Mouse (Mus musculus) MEL (cell line): Measurements from ENCODE around the gene Nr2c1.

Source experiments
- CHD1 ChIP-seq: IDR thresholded peaks from 2 replicates; pipeline ENCODE4 v1.6.1; 2012; ENCODE audit warnings: low read depth, mild to moderate bottlenecking, inconsistent platforms, low read length, improper control_type of control experiment
- CTCF ChIP-seq, 3 experiments: IDR thresholded peaks in 2 of 3; conservative IDR thresholded peaks in 1 of 3; 2 replicates each; pipeline ENCODE4 v1.5.1; 2011 to 2012; ENCODE audit warnings: low read length in 3 of 3, low read depth in 2 of 3, mild to moderate bottlenecking in 2 of 3, improper control_type of control experiment in 1 of 3, inconsistent platforms in 1 of 3, mixed read lengths in 1 of 3, moderate library complexity in 1 of 3; ENCODE audit not compliant: control insufficient read depth in 1 of 3, insufficient read depth in 1 of 3, poor library complexity in 1 of 3, severe bottlenecking in 1 of 3
- E2F4 ChIP-seq: IDR thresholded peaks from 2 replicates; pipeline ENCODE4 v1.6.1; 2011; ENCODE audit warnings: low read depth, low read length, improper control_type of control experiment, borderline replicate concordance
- ELF1 ChIP-seq: IDR thresholded peaks from 2 replicates; pipeline ENCODE4 v1.6.1; 2014; ENCODE audit warnings: low read depth, mild to moderate bottlenecking, inconsistent platforms, low read length, improper control_type of control experiment, moderate library complexity
- GABPA ChIP-seq: IDR thresholded peaks from 2 replicates; pipeline ENCODE4 v1.6.1; 2012; ENCODE audit warnings: low read depth, mild to moderate bottlenecking, inconsistent platforms, low read length, improper control_type of control experiment, moderate library complexity
- GATA1 ChIP-seq: IDR thresholded peaks from 2 replicates; pipeline ENCODE4 v1.6.1; 2011; ENCODE audit warnings: low read depth, low read length, improper control_type of control experiment
- HCFC1 ChIP-seq: IDR thresholded peaks from 2 replicates; pipeline ENCODE4 v1.6.1; 2012; ENCODE audit warnings: low read depth, mild to moderate bottlenecking, inconsistent platforms, low read length, improper control_type of control experiment, moderate library complexity
- MAZ ChIP-seq: IDR thresholded peaks from 2 replicates; pipeline ENCODE4 v1.6.1; 2012; ENCODE audit warnings: low read depth, mild to moderate bottlenecking, inconsistent platforms, low read length, improper control_type of control experiment
- MEF2A ChIP-seq: IDR thresholded peaks from 2 replicates; pipeline ENCODE4 v1.6.1; 2014; ENCODE audit warnings: low read depth, mild to moderate bottlenecking, inconsistent platforms, low read length, improper control_type of control experiment; ENCODE audit not compliant: poor library complexity, insufficient replicate concordance, severe bottlenecking; ENCODE audit errors: extremely low read depth
- POLR2A ChIP-seq, 2 experiments: IDR thresholded peaks; 2 replicates each; pipeline ENCODE4 v1.6.1; 2011 to 2012; ENCODE audit warnings: low read length in 2 of 2, mild to moderate bottlenecking in 2 of 2, control low read depth in 1 of 2, improper control_type of control experiment in 1 of 2, low read depth in 1 of 2, moderate library complexity in 1 of 2; ENCODE audit not compliant: control insufficient read depth in 1 of 2, insufficient read depth in 1 of 2, poor library complexity in 1 of 2
- RCOR1 ChIP-seq: IDR thresholded peaks from 2 replicates; pipeline ENCODE4 v1.6.1; 2012; ENCODE audit warnings: low read depth, mild to moderate bottlenecking, inconsistent platforms, low read length, improper control_type of control experiment
- SIN3A ChIP-seq: IDR thresholded peaks from 2 replicates; pipeline ENCODE4 v1.6.1; 2012; ENCODE audit warnings: low read length, improper control_type of control experiment, inconsistent platforms
- TAL1 ChIP-seq: IDR thresholded peaks from 2 replicates; pipeline ENCODE4 v1.6.1; 2012; ENCODE audit warnings: mild to moderate bottlenecking, inconsistent platforms, low read length, moderate library complexity, mixed read lengths

GRCm38 (mm10) chr10:94171440-94172130 is 23.8 kb downstream of the Nr2c1 start:
- no peak for TF ChIP-seq SIN3A
- TF ChIP-seq RCOR1, result no peak
- TF ChIP-seq CTCF (IDR thresholded peaks at IDR 0.05 in 2 of 3, conservative IDR thresholded peaks at IDR 0.05 in 1 of 3; ENCODE audit: control insufficient read depth in 1 of 3, insufficient read depth in 1 of 3, low read depth in 2 of 3, low read length in 3 of 3, poor library complexity in 1 of 3, severe bottlenecking in 1 of 3), result no peak
- no peak for TF ChIP-seq ELF1
- TF ChIP-seq GABPA, result no peak
- TF ChIP-seq TAL1, result no peak
- no peak for TF ChIP-seq GATA1
- no peak for TF ChIP-seq MEF2A
- no peak for TF ChIP-seq CHD1
- no peak for TF ChIP-seq POLR2A (IDR thresholded peaks at IDR 0.05; ENCODE audit: control insufficient read depth in 1 of 2, insufficient read depth in 1 of 2, low read depth in 1 of 2, low read length in 2 of 2, poor library complexity in 1 of 2)
- no peak for TF ChIP-seq HCFC1
- TF ChIP-seq E2F4, result no peak
- TF ChIP-seq MAZ, result no peak
